Mouse (Mus musculus) urinary bladder, postnatal 14 days (tissue): ENCODE results near the gene Nfic.

Experiments used
- DNase-seq: peaks from one replicate; pipeline ENCODE4 v3.0.0; 2021; ENCODE audit warnings: low spot score

Nfic gene

DNA sequence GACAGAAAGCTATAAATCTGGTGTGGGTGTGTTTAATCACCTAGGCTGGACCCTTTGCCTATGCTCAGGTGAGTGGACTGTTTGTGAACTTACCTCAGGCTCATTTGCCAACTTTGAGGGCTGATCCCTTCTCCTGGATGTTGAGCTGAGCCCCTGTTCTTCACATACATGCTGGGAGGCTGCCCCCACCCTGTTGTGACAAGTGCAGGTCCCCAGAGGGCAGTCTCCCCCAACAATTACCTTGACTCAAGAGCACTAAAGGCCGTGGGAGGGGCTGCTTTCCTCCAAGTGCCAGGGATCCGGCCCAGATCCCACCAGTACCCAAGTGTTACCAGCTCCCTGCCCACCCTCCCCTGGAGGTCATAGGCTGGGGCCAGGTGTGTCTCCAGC lies 29.6 kb upstream of the Nfic start:
- DNase-seq = no peak

DNA sequence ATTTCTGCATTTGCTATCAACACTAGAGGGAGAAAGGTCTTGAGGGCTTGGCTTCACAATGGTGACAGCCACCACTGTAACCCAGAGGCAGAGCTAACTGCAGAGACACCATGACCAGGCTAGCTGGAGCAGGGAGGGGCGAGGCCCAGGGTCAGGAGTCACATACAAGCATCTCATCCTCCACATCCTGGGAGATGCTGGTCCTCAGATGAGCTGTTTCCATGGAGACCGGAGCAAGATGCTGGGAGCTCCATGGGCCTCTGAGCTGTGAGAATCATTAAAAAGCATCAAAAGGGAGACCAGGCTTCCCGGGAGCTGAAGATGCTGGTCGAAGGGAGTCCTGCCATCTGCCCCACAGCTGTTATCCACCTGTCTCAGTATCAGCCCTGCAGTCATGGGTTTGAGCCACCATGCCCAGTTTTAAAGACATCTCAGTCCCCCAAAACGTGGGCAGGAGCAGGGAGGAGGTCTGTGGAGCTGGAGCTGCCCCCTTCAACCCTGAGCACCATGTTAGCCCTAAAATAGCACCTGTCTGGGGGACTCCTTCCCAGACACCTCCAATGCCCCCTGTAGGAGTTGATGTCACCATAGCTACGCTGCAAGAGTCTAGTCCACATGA lies 29.1 kb upstream of the Nfic start:
- no peak for DNase-seq

DNA sequence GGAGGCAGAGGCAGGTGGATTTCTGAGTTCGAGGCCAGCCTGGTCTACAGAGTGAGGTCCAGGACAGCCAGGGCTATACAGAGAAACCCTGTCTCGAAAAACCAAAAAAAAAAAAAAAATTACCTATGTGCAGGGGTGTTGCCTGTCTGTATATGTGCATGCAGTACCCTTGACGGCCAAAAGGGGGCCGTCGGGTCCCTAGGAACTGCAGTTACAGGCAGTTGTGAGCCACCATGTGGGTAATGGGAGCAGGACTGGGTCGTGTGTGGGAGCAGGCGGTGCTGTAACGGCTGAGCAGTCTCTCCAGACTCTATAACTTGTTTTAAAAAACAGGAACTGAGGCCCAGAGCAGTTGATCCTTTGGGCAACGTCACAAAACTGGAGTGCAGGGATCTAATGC lies 28.5 kb upstream of the Nfic start:
- DNase-seq = no peak

DNA sequence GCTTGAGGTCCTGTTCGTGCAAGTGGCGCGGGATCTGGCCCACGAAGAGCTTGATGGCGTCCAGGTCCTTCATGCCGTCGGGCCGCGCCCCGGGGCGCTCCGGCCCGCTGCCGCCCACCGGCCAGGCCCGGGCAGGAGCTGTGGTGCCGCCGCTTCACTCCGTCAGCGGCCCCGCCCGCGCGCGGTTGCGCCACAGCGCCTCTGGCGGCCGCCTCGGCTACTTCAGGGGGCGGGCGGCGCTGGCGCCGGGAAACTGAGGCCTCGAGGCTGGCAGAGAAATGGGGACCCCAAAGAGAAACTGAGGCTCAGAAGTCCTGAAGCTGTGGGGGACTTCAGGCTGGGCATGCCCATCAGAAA lies 27.1 kb upstream of the Nfic start, which contains the start of gene Celf5:
TSS of gene Celf5 (minus strand) at position 177 of the 357 bp plus-strand sequence.
- DNase-seq = peak; percentile 40

DNA sequence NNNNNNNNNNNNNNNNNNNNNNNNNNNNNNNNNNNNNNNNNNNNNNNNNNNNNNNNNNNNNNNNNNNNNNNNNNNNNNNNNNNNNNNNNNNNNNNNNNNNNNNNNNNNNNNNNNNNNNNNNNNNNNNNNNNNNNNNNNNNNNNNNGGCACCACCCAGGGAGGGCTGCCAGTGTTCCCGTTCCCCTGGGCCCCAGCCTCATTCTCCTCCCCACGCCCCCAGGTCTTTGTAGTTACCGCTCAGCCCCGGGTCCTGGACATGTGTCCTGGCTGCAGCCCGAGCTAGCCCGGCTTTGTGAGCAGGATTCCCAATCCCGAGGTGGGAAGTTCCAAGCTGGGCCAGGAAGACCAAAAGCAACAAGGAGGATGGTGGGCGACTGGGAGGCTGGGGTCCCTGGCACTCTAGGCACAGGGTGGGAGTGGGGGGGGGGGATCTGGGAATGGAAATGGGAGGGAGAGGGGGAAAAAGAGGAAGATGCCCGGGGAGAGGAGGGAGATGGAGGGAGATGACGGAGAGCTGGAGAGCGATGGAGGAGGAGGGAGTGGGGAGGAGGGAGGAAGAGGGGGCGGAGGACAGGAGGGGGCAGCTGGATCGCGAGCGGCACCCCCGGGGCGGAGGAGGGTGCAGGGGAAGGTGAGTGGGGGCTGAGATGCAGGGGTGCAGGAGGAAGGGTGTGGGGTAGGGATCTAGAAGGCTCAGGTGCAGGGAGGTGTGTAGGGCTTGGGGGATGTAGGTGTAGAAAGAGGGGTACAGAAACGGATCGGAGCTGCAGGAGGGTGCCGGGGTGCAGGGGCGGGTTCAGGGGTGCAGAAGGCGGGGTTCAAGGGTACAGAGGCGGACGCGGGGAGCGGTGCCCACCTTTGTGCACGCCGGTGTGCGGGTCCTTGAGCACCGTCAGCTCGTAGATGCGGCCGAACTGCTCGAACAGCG lies 26.4 kb upstream of the Nfic start:
- DNase-seq = no peak

DNA sequence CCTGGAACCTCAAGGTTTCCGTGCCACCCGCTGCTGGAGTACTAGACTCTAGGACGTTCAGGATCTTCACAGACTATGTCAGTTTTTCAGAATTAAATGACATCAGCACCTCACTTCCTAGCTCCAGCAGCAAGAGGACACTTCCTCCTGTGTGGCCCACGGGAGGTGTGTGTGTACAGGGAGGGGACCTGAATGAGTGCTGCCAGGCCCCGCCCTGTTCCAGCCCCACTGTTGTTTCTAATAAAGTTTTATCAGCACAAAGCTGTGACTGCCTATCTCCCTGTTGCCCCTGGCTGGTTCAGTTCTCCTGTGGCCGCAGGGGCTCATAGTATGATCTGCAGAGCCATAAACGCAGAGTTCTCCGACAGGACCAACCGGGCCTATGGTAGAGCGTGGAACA lies 19.0 kb upstream of the Nfic start:
- DNase-seq = no peak

DNA sequence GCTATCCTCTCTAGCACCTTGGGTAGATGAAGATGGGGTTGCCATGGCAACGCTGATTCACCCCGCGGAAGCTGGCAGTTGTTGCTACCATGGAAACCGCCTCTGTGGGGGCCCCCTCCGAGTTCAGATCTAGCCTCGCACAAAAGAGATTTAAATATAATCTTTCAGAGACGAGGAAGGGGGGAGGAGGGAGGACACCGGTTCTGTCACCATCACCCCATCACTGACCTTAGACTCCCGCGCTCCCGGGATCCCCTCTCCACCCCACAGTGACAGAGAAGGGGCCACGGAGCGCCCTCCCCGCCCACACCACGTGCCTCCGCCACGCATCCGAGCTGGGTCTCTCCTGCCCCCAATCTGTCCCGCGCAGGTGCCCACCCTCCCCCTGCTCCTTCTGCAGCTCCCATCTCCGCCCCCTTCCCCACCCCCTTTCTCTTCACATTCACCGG lies 17.6 kb upstream of the Nfic start:
- no peak for DNase-seq

DNA sequence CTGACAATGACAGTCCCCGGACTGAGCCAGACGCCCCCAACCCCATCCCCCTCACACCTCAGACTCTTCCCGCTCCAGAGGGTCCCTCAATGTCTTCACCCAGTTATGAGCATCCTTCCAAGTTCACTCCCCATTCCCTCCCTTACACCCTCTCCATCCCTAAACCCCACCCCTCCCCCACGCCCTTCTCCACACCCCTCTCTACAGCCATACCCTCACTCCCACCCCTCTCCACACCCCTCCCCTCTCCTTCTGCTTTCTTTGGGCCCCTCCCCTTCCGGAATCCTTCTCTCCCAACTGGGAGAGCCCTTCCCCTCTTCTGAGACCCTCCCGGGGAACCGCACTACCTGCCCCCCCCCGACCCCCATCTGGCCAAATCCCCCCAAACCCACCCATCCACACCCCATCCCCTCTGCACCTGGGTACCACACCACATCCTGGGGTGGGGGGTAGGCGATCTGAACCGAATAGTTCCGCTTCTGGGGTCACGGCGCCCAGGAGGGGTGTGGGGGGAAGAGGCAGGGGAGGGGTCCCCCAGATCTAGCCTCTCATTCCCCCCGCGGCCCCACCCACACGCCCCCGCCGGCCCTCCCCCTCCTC lies 17.1 kb upstream of the Nfic start:
- DNase-seq = no peak

DNA sequence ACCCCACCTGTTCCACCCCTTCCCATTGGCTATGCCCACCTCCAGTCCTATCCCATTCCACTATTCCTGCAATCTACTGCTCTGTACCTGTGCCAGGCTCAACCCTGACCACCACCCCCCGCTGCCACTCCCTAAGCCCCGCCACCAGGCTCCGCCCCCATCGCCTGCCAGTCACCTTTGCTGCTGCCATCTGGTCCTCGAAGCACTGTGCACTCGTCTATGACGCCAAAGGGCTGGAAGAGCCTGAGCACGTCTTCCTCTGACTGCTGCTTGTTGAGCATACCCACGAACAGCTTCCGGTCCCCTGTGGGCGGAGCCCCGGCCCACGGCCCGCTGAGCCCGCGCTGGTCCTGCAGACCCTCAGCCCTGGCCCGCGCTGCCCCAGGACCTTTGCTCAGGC lies 15.0 kb upstream of the Nfic start:
- no peak for DNase-seq

DNA sequence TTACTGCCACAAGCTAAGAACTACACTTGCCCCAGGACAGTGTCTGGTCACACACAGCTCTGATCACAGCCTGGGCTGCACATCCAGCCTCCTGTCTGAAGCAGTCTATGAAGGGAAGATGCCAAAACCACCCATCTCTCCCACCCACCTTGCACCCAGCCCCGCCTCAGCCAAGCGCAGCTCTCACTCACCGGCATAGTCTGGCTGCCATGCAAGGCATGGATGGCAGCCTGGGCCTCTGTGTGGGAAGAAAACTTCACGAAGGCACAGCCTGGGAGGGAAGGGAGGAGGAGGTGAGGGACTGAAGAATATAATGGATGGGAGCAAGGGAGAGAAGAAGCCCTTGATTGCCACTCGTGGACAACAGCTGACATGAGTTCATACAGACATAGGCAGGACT lies 13.8 kb upstream of the Nfic start:
- DNase-seq = no peak

DNA sequence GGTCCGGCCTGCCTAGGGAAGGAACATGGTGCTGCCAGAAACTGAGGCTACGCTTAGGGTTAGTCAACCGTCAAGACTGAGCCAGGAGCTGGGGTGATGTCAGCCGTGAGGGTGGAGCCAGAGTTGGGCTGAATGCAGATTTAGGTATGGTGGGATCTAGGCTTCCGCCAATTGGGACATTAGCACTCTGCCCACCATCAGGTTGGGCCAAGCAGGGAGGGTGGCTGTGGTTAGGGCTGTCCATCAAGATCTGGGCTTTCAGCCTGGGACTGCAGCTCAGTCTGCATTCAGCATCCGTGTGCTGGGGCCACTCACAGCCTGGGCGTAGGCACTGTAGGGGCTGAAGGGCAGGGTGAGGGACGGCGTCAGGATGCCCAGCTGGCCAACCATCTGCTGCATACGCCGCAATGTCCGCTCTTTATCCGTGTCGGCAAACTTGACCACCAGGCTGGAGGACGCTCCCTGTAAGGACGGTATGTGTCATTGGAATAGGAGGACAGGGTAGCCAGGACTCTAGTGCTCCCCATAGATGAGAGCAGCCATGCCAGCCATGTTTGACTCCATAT lies 12.3 kb upstream of the Nfic start:
- DNase-seq = no peak

DNA sequence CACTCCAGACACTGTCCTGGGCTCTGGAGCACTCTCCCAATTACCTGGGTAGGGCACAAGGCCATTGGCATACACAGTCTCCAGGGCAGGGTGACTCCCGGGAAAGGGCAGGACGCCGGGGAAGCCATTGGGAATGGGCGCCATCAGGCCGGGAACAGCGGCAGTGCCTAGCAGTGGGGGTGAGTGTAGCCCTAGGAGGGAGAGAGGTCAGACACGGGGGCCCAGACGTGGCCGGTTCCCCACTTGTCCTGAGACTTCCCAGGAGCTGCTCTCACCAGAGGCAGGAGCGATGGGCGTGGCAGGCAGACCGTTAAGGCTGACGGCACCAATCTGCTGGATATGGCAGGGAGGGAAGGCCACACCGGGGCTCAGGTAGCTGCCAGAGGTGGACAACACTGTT lies 11.4 kb upstream of the Nfic start:
- DNase-seq = no peak

DNA sequence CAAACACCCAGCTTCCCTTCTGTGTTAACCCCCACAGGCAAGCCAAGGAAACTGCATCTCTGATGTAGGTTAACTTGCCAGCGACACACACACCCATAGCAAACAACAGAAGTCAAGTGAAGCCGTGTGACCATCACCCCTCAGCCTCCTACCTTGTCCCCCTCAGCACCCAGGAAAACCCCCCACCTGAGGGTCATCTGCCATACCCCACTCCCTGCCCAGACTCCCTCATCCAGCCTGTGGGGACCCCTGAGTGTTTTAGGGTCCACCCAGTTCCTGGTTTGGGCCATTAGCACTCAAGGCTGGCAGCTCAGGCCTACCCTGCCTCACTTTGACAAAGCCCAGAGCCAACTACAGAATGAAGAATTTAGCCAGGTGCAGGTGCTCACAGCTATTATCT lies 10.6 kb upstream of the Nfic start:
- DNase-seq = no peak

DNA sequence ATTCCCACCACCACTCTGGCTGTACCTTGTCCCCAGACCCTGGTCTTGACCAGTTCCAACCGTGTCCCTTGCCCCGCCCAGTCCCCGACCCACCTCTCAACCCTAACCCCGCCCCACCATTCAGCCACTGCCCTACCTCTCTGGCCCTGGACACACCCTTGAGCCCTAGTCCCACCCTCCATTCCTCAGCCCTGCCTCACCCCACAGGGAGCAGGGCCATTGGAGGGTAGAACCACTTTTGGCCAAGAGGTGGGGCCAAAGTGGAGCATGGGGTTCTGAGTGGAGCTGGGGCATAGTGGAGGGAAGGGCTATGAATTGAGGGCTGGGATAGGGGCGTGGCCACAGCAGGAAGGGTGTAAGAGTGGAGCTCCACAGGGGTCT lies 9.8 kb upstream of the Nfic start:
- DNase-seq = no peak

DNA sequence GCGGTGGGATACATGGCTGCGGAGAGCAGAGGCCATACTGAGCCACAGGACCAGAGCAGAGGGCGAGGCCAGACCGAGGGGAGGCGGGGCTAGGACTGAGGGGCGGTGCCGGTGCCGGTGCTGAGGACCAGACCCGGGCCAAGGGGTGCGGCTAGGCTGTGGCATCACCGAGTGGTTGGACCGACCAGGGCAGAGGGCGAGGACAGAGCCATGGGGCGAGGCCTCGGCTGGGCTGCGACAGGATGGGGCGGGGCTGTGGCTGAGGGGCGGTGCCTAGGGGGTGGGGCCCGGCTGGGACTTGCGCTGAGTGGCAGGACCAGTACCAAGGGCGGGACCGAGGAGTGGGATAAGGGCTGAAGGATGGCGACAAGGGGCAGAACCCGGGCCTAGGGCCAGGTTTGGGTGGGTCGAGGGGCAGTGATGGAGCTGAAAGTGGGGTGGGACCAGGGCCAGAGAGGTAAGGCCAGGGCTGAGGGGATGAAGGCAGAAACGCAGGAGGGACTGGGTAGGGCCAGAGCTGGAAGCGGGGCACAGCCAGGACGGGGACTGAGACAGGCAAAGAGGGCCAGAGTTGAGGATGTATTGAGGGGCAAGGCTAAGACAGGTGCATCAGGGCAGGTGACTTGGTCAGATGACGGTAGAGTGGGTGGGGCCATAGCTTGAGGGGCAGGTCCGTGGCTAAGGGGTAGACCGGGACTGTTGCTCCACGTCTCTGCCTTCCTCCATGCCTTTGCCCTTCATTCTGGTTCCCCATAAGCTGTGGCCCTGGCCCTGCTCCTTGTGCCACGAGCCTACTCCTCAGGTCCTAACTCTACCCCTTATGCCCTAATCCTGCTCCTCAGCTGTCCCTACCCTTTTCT lies 9.2 kb upstream of the Nfic start:
- DNase-seq = peak; percentile 56

DNA sequence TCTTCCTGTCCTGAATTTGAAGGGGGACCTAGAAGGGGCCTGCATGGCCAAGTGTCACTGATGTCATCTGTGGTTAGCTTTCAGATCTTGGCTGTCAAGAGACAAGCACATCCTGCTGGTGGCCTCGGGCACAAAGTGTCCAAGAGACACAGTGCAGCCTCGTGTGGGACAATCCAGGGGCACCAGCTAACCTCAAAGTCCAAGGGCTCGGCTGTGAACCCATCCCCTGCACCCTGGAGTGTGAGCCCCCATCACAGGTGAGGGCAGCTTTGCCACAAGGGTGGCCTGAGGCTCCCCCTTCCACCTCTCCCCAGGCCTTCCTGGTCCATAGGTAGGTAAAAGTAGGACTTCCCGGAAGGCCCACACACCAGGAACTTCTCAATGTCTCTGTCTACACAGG lies 8.1 kb upstream of the Nfic start:
- no peak for DNase-seq

DNA sequence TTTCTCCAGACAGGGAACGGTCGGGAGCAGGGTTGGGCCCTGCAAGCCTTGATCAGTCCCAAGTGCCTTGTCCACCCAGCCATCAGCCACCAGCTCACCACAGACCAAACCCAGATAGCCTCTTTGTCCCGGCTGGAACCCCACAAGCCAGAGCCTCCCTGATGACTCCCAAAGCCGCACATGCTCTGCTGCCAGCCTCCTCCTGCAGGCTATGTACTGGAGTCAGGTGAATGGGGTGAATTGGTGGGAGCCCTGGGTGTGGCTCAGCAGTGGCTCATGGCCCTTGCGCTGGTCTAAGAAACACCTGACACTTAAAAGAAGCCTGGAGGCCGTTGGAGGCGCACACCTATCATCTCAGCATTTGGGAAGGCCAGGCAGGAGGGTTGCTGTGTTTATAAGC lies 7.5 kb upstream of the Nfic start:
- DNase-seq = no peak

DNA sequence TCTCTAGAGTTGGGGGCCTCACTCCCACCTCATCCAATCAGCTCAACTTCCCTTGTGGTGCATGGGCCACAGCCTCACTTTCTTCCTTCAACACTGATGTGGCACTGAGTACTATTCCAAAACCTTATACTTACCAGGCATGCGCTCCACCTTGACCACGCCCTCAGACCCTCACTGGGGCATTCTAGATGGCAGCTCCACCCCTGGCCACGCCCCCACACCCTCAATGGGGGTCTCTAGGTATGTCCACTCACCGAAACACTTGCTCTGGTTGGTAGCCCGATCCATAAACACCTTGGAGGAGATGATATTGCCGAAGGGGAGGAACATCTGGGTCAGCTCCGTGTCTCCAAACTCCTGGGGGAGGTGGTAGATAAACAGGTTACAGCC lies 7.0 kb upstream of the Nfic start:
- DNase-seq = no peak

DNA sequence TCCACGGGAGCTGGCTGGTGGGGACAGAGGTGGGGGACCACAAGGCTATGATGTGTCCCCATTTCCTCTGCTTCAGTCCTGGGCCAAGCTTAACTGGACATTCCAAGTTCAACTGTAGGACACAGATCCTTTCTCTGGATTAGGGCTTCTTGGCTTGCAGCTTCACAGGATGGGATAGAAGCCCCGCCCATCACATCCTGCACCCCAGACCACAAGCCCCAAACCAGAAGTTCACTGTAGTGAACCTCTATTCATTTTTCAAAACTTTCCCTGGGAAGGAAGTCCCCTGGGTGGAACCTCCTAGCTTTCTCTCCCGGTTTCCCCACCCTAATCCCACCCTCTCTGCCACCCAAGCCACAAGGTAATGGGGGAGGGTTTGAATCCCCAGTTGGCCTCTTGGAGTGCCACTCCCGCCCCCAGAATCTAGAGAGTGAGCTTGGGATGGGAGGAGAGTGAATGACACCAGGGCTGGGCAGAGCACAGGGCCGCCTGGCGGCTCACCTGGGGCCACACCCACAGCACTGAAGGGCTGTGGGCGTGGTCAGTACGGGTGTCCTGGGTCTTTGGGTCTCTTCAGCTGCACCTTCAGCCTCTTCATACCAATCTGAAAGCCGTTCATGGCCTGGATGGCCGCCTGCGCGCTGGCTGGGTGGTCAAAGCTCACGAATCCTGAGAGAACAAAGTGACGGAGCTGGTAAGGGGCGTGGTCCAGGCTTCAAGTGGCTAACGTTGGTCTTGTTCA lies 6.4 kb upstream of the Nfic start:
- DNase-seq = no peak

DNA sequence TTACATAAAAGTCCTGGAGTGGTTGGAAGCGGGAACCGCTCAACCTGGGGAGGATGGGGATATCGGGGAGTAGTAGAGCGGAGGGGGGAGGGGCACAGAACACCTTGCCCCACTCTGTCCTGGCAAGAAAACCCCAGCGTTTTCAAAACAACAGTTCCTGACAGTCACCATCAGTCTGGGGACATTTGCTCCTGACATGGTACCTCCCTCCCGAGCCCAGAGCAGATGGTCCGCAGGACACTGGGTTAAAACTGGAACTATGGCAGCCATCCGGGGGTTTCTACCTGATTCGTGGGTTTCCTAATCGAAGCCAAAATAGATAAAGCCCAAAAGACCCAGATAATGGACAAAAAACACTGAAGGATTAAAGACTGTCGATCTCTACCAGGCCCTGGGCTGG lies 5.5 kb upstream of the Nfic start:
- no peak for DNase-seq

DNA sequence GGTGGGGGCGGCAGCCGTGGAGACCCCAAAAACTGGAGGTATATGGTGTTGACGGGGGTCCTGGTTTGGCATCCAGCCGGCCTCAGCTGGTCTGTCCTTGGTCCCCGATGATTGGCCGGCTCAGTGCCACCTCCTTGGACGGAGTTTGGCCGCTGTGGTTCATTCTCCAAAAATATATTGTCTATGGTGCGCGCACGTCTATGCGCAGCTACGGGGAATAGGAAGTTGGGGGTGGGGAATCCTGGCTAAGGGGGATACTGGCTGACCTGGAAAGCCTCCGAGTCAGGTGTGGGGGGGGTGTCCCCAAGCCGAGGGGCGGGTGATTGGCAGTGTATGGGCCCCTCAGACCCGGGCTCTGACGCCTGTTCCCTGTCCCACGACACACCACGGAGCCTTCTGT lies 5.0 kb upstream of the Nfic start:
- no peak for DNase-seq
